Mouse (Mus musculus) cerebellum, adult 18-20 months (tissue): ENCODE measurements around the gene Fhl3.
A peak's percentile ranks its signal among the peaks of the same experiment; 100 is the strongest.
"Not testable (repeated sequence)": the region's sequence is repeated elsewhere in the genome, so short reads cannot be mapped to it uniquely, and the experiment has no call there.

ENCODE experiments used
- DNase-seq, 2 experiments: peaks; one replicate each; pipeline ENCODE4 v3.0.0; 2021

Gene Fhl3

GRCm38 (mm10) chr4:124685004-124685403 lies 15.5 kb upstream of the Fhl3 start:
- DNase-seq = no peak

GRCm38 (mm10) chr4:124685453-124685852 lies 15.0 kb upstream of the Fhl3 start:
- DNase-seq = no peak

GRCm38 (mm10) chr4:124685897-124686402 lies 14.6 kb upstream of the Fhl3 start:
- no peak for DNase-seq

GRCm38 (mm10) chr4:124691455-124691854 lies 9.0 kb upstream of the Fhl3 start:
- DNase-seq = no peak

- no peak for DNase-seq
These were observed 8.1 kb upstream of the Fhl3 start for GRCm38 (mm10) chr4:124692416-124692861.

GRCm38 (mm10) chr4:124693135-124693894 lies 7.2 kb upstream of the Fhl3 start, which contains the start of gene Utp11:
Gene Utp11 (minus strand): TSS chr4:124693600.
- peak; percentile 85 to 89 for DNase-seq

GRCm38 (mm10) chr4:124694572-124694971 lies 5.9 kb upstream of the Fhl3 start:
- DNase-seq = no peak

GRCm38 (mm10) chr4:124695786-124696516 lies 4.5 kb upstream of the Fhl3 start:
- DNase-seq = no peak

GRCm38 (mm10) chr4:124699791-124700190 lies 710 bp upstream of the Fhl3 start:
- no peak for DNase-seq

GRCm38 (mm10) chr4:124701052-124701845 lies 748 bp downstream of the Fhl3 start:
- no peak for DNase-seq

- no peak for DNase-seq
These were observed 1.4 kb downstream of the Fhl3 start for GRCm38 (mm10) chr4:124701916-124702315.

- no peak for DNase-seq
These were observed 2.9 kb downstream of the Fhl3 start for GRCm38 (mm10) chr4:124703406-124703805.

GRCm38 (mm10) chr4:124703881-124704796 lies 3.6 kb downstream of the Fhl3 start:
- no peak for DNase-seq

- DNase-seq = no peak
These were observed 4.4 kb downstream of the Fhl3 start for GRCm38 (mm10) chr4:124704797-124705474.

- DNase-seq = no peak
These were observed 5.3 kb downstream of the Fhl3 start for GRCm38 (mm10) chr4:124705661-124706269.

GRCm38 (mm10) chr4:124707381-124708199 lies 7.1 kb downstream of the Fhl3 start:
- not testable (repeated sequence) for DNase-seq

GRCm38 (mm10) chr4:124708200-124708517 lies 7.7 kb downstream of the Fhl3 start:
- not testable (repeated sequence) for DNase-seq

- peak; percentile 15 to 27 for DNase-seq
These were observed 8.3 kb downstream of the Fhl3 start for GRCm38 (mm10) chr4:124708518-124709477.

- DNase-seq = no peak
These were observed 9.5 kb downstream of the Fhl3 start for GRCm38 (mm10) chr4:124709961-124710446.
